Mouse (Mus musculus) lung, adult 18-20 months (tissue): Measurements from ENCODE around the gene Cdh10.
A peak's percentile ranks its signal among the peaks of the same experiment; 100 is the strongest.

Experiments used
- DNase-seq, 2 experiments: peaks; one replicate each; pipeline ENCODE4 v3.0.0; 2022; ENCODE audit warnings: mixed read lengths in 2 of 2

Gene Cdh10

GRCm38 (mm10) chr15:18818185-18818973, at the start of gene Cdh10:
Gene Cdh10 (plus strand): TSS chr15:18818947.
- DNase-seq: no peak

- no peak for DNase-seq
Measured at GRCm38 (mm10) chr15:18809148-18809827, 9.5 kb upstream of the Cdh10 start.

- DNase-seq: no peak
Measured at GRCm38 (mm10) chr15:18817707-18818106, 1.0 kb upstream of the Cdh10 start.

DNA sequence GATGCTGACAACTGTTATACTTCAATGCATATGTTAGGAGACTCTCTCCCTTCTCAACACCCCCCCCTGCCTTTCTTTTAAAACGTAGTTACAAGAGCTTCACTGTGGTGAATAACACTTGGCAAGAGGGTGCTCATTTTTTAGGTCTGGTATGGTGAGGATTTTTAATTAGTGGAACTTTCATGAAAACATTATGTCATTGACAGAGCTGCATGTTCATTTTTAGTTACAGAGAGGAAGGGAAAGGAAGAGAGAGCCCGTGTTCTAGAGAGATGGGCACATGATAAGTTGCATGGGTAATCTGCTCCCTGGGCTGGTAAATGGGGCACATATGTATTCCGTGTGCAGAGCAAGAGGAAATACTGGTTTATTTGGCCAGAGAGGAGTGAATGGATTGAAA, 1.5 kb downstream of the Cdh10 start:
- DNase-seq: no peak

DNA sequence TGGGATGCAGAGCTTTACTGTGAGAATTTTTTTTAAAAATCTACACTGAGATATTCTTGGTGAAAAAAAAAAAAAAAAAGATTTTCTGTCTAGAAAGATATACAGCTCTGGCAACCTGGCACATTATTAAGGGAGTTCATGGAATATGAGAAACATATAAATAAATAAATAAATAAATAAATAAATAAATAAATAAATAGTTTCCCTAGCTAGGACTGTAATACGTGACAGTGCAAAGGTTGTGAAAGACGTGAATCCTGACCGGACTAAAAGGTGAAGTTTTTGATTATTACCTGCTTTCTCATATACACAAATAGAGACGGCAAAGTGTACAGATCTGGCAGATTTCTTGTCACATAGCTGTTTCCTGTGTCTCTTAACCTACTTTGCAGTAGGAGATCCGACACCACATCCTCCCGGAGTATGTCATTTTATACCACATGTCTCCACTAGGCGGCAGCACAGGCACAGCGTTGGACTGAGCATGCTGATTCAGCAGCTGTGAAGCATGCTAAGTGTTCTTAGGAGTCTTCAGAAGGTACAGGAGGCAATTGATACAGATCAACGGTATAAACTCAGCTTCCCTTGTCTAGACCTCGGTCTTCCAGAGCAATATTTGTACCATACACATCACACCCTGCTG, 2.5 kb downstream of the Cdh10 start:
- DNase-seq: peak; percentile 33 to 46

DNA sequence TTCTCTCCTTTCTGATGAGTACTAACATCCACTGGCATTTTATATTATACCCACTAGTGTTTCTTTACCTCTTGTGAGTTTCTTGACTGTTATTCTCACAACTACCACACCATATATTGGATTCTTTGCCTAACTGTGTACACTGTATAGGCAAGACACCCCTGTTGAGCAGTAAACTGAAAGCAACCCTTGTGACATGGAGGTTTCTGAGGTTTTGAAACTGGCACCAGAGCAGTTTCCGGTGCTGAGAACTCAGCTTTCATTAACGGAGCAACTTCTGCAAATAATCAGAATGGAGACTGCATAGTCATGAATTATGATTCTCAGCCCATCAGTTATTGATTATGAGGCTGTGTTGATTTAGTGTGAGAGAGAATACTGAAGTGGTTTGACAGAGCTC, 4.7 kb downstream of the Cdh10 start:
- no peak for DNase-seq

- DNase-seq: peak in 1 of 2 experiments; percentile 5
Measured at GRCm38 (mm10) chr15:18832263-18832662, 13.5 kb downstream of the Cdh10 start.

GRCm38 (mm10) chr15:18841769-18842168, 23.0 kb downstream of the Cdh10 start:
- DNase-seq: no peak

GRCm38 (mm10) chr15:18844807-18845206, 26.1 kb downstream of the Cdh10 start:
- no peak for DNase-seq

- no peak for DNase-seq
Measured at GRCm38 (mm10) chr15:18850497-18850896, 31.8 kb downstream of the Cdh10 start.

GRCm38 (mm10) chr15:18858135-18858534, 39.4 kb downstream of the Cdh10 start:
- no peak for DNase-seq

DNA sequence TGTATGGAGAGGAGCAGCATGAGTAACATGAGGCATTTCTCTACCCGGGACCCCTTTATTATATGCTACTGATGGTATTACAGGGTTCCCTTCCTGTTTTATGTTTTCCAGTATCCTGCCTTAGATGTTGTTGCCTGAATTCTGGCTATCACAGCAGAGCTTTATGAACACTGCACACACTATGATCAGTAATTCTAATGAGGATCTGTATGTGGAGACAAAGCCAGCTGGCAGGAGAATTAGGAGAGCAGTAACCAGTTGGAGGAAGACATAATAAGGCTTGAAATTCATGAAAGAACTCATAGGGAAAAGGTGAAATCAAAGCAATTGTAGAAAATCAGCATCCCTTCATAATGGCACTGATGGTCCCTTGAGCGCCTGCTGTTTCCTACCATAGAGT, 51.1 kb downstream of the Cdh10 start:
- DNase-seq: no peak

- DNase-seq: no peak
Measured at GRCm38 (mm10) chr15:18881467-18881866, 62.7 kb downstream of the Cdh10 start.

DNA sequence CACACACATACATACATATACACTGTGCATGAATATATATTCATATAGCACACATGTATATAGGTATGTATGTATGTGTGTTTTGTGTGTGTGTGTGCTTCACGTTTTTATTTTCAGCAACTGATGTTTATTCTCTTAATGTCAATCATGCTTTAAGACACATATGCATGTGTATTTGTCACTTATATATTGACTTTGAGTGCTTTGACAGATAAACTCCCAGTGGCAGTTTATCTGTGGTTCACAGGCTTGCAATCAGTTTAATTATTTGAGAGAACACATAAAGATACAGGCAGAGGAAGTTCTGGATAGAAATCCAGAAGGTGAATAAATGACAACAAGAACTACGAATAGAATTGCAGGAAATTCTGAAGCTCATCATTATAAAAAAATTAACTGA, 67.9 kb downstream of the Cdh10 start:
- no peak for DNase-seq

- no peak for DNase-seq
Measured at GRCm38 (mm10) chr15:18888912-18889311, 70.2 kb downstream of the Cdh10 start.

DNA sequence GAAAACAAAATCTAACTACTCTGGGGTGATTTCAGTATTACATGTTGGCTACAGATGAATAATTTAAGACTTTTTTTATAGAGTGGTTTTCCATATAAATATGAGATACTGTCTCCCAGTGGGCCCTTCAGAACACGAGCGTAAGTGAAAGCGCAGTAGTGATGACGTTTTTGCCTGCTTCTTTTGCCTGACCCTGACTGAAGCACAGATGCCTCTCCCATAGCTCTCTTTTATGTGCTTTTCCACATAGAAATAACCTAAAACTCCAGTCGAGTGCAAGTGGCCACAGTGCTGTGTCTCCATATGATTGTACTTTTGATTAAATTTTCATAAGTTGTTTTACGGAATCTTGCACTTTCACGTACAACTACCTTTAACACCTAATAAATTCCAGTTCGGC, 71.6 kb downstream of the Cdh10 start:
- no peak for DNase-seq

DNA sequence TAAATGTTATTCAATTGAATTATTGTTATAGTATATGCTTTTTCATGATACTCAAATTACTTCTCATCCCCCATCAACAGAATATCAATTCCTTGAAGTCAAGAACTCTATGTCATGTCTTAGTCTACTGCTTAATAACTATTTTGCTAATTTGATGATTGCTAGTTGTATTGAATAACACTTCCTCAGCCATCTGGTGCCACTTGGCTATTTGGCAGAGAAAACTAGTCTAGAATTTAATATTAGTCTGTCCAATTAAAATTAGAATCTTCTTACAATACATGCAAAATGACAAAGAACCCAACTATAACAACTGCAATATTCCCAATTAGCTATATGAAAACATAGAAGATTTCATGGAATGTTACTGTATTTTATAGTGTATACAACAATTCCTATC, 82.0 kb downstream of the Cdh10 start:
- no peak for DNase-seq

GRCm38 (mm10) chr15:18904131-18904530, 85.4 kb downstream of the Cdh10 start:
- no peak for DNase-seq

GRCm38 (mm10) chr15:18910612-18911011, 91.9 kb downstream of the Cdh10 start:
- no peak for DNase-seq

DNA sequence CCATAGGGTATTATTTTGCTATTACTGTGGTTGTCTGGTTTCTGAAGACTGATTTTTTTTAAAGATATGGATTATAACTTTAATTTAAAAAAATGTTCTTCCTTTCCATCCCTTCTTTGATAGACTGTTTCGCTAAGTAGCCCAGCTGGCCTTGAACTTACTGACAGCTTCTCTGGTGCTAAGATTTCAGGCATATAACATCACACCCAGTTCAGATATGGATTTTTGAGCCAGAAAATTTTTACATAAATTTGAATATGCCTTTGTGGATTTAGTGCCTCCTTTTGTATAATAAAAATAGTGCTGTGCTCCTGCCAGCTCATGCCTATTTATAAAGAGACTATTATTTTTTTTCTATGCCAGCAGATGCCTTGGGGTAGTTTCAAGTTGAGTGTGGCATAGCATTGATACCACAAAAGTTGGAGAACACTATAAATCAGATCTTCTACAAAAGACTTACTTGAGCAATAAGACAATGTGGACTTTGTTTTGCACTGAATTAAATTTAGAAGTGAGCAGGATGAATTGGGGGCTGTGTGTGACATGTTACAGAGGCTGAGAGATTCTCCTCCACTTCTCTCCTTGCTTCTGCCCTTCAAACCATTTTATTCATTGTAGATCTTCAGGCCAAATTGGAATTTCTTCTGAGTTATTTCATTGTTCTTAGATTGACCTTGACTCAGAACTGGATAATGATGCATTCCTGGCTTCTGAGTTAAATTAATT, 106.8 kb downstream of the Cdh10 start:
- DNase-seq: no peak

- no peak for DNase-seq
Measured at GRCm38 (mm10) chr15:18926964-18927363, 108.2 kb downstream of the Cdh10 start.

DNA sequence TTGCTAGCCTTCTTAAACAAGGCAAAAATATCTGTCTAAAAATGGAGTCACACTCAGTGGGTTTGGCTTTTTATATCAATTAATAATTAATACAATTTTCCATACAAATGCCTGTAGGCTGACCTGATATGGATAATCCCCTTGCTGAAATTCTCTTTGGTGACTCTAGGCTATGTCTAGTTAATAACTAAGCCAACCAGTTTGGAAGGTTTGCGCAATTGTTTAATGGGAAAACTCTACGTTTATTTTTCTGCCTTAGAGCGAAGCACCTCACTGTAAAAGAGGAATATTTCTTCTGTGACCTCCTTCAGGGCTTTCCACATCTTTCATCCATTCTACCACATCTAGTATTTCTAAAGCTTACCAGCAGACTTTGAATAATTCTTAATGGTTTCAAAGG, 133.5 kb downstream of the Cdh10 start:
- no peak for DNase-seq

DNA sequence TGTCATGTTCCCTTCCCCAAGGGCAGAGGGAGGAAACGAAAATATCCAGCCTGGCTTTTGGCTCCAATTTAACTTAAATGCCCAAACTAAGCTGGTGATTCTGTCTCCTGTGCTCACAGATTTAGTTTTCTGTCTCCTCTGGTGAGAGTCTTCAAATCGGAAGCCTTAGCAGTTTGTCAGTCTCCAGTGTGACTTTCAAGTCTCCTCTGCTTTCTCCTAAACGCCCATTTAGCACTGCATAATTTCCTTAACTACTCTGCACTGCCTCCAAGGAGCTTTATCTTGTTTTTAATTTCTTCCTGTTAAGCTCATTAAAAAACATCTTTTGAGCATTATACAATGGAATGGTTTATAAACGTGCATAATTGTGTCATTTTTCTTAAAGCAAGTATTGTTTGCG, 156.3 kb downstream of the Cdh10 start:
- no peak for DNase-seq
